Mouse (Mus musculus) kidney, adult 9 months (tissue): ENCODE results near the gene Cyp4a14.
A peak's percentile ranks its signal among the peaks of the same experiment; 100 is the strongest.
"Not testable (repeated sequence)": the region's sequence is repeated elsewhere in the genome, so short reads cannot be mapped to it uniquely, and the experiment has no call there.

Source experiments
- DNase-seq: peaks from one replicate; pipeline ENCODE4 v3.0.0; 2022

The Cyp4a14 gene

GRCm38 (mm10) chr4:115496001-115496400, at the start of gene Cyp4a14:
Gene Cyp4a14, minus strand, starts transcription at chr4:115496142.
- DNase-seq: no peak

GRCm38 (mm10) chr4:115545101-115545500, 49.2 kb upstream of the Cyp4a14 start:
- DNase-seq: no peak

GRCm38 (mm10) chr4:115521766-115522165, 25.8 kb upstream of the Cyp4a14 start:
- DNase-seq: no peak

GRCm38 (mm10) chr4:115519444-115519843, 23.5 kb upstream of the Cyp4a14 start:
- DNase-seq: no peak

GRCm38 (mm10) chr4:115518000-115518399, 22.1 kb upstream of the Cyp4a14 start, which contains the start of gene Cyp4a10:
Gene Cyp4a10, plus strand, starts transcription at chr4:115518264.
- DNase-seq: peak; percentile 76

- peak; percentile 87 for DNase-seq
Observed at GRCm38 (mm10) chr4:115513964-115514363, 18.0 kb upstream of the Cyp4a14 start.

- DNase-seq: peak; percentile 85
Observed at GRCm38 (mm10) chr4:115497466-115497865, 1.5 kb upstream of the Cyp4a14 start.

- no peak for DNase-seq
Observed at GRCm38 (mm10) chr4:115481006-115481652, 14.8 kb downstream of the Cyp4a14 start.

GRCm38 (mm10) chr4:115476051-115476450, 19.9 kb downstream of the Cyp4a14 start:
- peak; percentile 72 for DNase-seq

- not testable (repeated sequence) for DNase-seq
Observed at GRCm38 (mm10) chr4:115473585-115473984, 22.4 kb downstream of the Cyp4a14 start.

GRCm38 (mm10) chr4:115452304-115452703, 43.6 kb downstream of the Cyp4a14 start, which contains the start of gene Cyp4a30b:
Gene Cyp4a30b, plus strand, starts transcription at chr4:115452604.
- peak; percentile 30 for DNase-seq

GRCm38 (mm10) chr4:115450577-115451137, 45.3 kb downstream of the Cyp4a14 start:
- DNase-seq: peak; percentile 19
